Mouse (Mus musculus) brown adipose tissue, adult 24 weeks (tissue): ENCODE measurements around the gene Bphl. TPM values are rescaled to one million over a fixed set of nuclear protein-coding genes. Genes with fewer than 3 reads are reported as not detected.
A peak's percentile ranks its signal among the peaks of the same experiment; 100 is the strongest.

Source experiments
- H3K27ac ChIP-seq: fragments of 200-500 bp; replicated peaks from 2 replicates; pipeline ENCODE4 v1.5.1; 2012; ENCODE audit warnings: low read depth, mild to moderate bottlenecking, low read length
- H3K4me1 ChIP-seq: fragments of 200-500 bp; 2 replicates; pipeline ENCODE4 v1.6.1; 2012; ENCODE audit warnings: low read length, mixed read lengths; ENCODE audit not compliant: control insufficient read depth, insufficient read depth, insufficient read length
- H3K4me3 ChIP-seq: fragments of 200-500 bp; 2 replicates; pipeline ENCODE4 v1.5.1; 2012; ENCODE audit warnings: low read depth, mild to moderate bottlenecking, low read length, moderate library complexity; ENCODE audit not compliant: insufficient read depth
- polyA plus RNA-seq: library from polyadenylated mRNA; stranded (reverse); fragments of >200 nt; gene quantifications from 2 replicates; pipeline ENCODE4 v1.2.4, GENCODE M21; 2012; ENCODE audit not compliant: missing spikeins, insufficient read depth, insufficient read length

Bphl gene
- polyA plus RNA-seq, 1 experiment, result 143 TPM

DNA sequence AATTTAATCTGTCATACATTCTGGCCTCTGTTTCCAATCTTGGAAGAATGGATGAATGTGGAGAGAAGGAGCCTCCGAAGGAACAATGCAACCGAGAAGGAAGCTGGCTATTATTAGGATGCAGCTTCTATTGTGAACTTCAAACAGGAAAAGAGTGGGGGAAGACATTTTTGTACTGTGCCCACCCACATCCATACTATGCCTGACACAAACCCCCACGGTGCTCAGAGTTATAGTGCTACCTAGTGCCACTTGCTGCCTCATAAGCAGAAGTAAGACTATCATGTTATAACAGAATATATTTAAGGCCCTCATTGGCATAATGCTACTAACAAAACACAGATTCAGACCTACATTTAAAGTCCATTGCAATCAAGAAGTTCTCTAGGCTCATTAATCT lies 52.0 kb downstream of the Bphl start:
- peaks cover 5% of the 10 kb centered on the region; the same call in 1 of the 2 replicates for H3K4me1 ChIP-seq
- H3K27ac ChIP-seq, result peak overlapping the region; percentile 41; the same call in 1 of the 2 replicates
- H3K4me3 ChIP-seq, result no peak overlapping the region

DNA sequence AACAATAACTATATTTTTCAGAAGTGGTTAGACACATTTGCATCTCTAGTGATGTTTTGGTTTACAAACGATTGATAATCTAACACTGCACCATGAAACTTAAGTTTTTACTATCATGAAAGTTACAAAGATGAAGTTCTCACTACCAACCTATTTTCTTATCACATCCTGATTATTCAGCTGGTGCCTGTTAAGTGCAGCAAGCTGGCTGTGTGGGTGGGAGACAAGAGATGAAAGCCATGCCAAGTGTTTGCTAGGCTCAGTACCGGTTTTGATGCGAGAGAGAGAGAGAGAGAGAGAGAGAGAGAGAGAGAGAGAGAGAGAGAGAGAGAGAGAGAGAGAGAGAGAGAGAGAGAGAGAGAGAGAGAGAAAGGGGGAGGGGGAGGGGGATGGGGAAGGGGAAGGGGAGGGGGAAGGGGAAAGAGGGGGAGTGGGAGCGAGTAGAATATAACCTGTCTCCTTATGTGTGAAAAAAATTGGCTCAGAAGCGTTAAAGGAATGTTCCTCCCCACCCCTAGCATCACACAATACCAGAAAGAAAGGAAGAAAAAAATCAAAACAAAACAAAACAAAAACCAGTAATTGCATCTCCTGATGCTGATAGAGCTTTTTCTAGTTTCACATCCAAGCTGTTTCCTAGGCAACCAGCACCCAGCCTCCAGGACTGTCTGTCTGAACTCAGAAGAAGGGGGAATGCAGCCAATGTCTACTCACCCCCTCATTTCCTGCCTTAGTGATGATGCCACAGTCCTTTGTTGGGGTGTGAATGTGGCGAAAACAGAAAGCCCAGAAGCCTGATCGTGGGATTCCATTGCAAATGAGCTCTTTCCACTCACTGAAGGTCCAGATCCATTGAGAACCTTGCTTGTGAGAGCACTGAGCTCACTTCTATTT lies 58.4 kb downstream of the Bphl start:
- Histone ChIP-seq H3K4me3 (no peak overlapping the region), H3K27ac (peak overlapping the region; percentile 86), H3K4me1 (peaks cover 9% of the 10 kb centered on the region; the same call in 1 of the 2 replicates)

DNA sequence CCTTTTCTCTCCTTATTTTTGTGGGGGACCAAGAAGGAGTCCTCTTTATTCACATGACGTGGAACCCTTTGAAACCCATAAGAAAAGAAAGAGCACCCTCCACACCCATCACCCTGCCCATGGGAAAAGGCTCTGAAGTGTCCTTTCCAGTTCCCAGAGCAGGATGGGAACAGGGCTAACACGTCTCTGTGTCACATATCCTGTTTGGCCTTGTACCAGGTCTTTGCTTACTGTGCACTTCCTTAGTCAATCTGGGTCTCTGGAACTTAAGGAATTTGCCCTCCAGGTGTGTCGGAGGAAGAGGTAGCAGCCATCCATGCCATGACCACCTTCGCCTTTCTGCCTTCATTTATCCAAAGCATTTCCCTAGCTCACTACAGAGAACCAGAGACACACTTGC lies 59.1 kb downstream of the Bphl start:
- no peak overlapping the region for H3K4me3 ChIP-seq
- peaks cover 9% of the 10 kb centered on the region for H3K4me1 ChIP-seq
- H3K27ac ChIP-seq, result peak overlapping the region; percentile 86

- Histone ChIP-seq H3K4me3 (no peak overlapping the region), H3K4me1 (peaks cover 9% of the 10 kb centered on the region), H3K27ac (peak overlapping the region; percentile 6)
Observed at GRCm38 (mm10) chr13:34097086-34097485, 59.7 kb downstream of the Bphl start.

- Histone ChIP-seq H3K27ac (no peak overlapping the region), H3K4me3 (no peak overlapping the region), H3K4me1 (peaks cover 5% of the 10 kb centered on the region)
Observed at GRCm38 (mm10) chr13:34100733-34101132, 63.3 kb downstream of the Bphl start.

GRCm38 (mm10) chr13:34101247-34101646 lies 63.9 kb downstream of the Bphl start:
- Histone ChIP-seq H3K4me1 (peaks cover 5% of the 10 kb centered on the region), H3K4me3 (no peak overlapping the region), H3K27ac (peak overlapping the region; percentile 29; the same call in 1 of the 2 replicates)

DNA sequence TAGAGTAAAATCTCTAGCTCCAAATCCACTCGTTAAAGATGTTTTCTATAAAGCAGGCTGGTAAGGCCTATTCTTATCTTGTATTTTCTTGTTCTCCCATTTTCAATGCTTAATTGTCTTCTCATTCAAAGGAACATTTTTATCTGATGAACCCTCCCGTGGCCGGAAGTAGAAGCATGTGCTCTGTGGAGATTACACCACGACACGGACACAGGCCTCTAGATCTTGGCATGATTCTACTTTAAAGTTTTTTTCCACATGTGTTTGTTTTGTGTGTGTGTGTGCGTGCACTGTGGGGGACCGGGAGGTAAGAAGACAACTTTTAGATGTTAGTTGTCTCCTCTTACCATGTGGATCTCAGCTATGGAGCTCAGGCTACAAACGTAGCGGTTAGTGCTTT lies 64.5 kb downstream of the Bphl start:
- H3K4me3 ChIP-seq, result no peak overlapping the region
- 0 out of 2 replicates have a peak overlapping the region, but pooled peaks have one; percentile 8 for H3K27ac ChIP-seq
- H3K4me1 ChIP-seq, result peaks cover 3% of the 10 kb centered on the region

GRCm38 (mm10) chr13:34105364-34105763 lies 68.0 kb downstream of the Bphl start:
- Histone ChIP-seq H3K4me3 (no peak overlapping the region), H3K27ac (no peak overlapping the region), H3K4me1 (no peaks in the 10 kb centered on the region; the same call in 1 of the 2 replicates)

DNA sequence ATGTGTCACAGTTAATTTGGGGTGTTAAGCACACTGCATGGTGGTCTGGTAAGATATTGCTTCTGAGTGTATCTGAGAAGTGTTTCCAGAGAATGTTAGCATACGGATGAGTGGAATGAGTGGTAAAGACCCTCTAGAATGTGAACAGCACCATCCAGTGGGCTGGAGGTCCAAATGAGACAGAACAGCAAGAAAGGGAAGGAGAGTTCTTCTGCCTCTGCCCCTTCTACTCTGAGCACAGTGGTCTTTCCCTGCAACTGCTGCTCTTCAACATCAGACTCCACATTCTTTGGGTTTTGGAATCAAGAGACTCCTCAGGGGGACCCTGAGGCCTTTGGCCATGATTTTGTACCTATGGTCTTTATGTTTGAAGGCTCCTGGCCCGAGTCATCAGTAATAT lies 68.9 kb downstream of the Bphl start:
- H3K4me1 ChIP-seq, result no peaks in the 10 kb centered on the region; the same call in 1 of the 2 replicates
- no peak overlapping the region for H3K4me3 ChIP-seq
- H3K27ac ChIP-seq, result no peak overlapping the region

GRCm38 (mm10) chr13:34106999-34107398 lies 69.6 kb downstream of the Bphl start:
- no peak overlapping the region for H3K4me3 ChIP-seq
- H3K27ac ChIP-seq, result no peak overlapping the region; the same call in 1 of the 2 replicates
- no peaks in the 10 kb centered on the region for H3K4me1 ChIP-seq

DNA sequence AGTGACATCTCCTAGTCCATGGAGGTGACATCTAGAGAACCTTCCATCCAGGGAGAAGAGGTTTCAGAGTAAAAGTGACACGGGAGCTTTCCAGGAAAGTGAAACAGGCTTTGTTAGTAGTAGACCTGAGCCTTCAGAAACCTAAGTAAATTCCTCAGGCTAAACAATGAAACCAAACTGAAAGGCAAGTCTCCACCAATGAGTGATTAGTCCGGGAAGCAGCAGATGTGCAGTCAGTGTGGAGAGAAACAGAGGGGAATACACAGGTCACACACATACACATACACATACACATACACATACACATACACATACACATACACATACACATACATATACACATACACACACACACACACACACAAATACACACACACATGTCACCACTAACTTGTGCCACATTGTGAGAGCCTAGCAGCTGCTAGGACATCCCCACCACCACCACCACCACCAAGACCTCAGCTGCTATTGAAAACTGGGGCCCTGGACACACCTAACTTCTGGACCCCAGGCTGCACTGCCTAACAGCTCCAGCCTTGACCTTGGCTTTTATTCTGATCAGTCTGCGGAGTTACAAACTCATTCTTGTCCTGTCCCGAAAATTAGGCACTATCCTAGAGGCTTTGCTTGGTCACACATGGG lies 71.8 kb downstream of the Bphl start:
- H3K4me3 ChIP-seq, result no peak overlapping the region
- H3K4me1 ChIP-seq, result peaks cover 3% of the 10 kb centered on the region; the same call in 1 of the 2 replicates
- H3K27ac ChIP-seq, result 0 out of 2 replicates have a peak overlapping the region, but pooled peaks have one; percentile 25

DNA sequence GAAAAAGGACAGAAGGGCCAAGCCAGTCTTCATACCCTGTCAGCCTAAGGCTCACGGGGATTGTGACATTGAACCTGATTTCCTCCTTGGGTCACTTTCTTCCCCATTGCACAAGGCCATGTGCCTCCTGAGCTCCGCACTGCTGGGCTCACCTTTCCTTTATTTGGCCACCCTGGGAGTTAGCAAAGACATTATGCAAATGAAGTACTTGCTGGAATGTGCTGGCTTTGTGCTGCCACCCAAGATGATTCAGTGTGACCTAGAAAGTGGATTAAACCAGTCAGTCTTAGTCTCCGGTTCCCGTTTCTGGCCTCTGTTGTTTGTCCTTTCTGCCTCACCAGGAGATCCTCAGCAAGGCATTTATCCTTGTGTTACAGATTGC lies 72.3 kb downstream of the Bphl start:
- H3K4me1 ChIP-seq, result peaks cover 3% of the 10 kb centered on the region; the same call in 1 of the 2 replicates
- 0 out of 2 replicates have a peak overlapping the region, but pooled peaks have one; percentile 28 for H3K27ac ChIP-seq
- no peak overlapping the region for H3K4me3 ChIP-seq

- Histone ChIP-seq H3K4me1 (peaks cover 3% of the 10 kb centered on the region; the same call in 1 of the 2 replicates), H3K27ac (no peak overlapping the region), H3K4me3 (no peak overlapping the region)
Observed at GRCm38 (mm10) chr13:34111019-34111418, 73.6 kb downstream of the Bphl start.

DNA sequence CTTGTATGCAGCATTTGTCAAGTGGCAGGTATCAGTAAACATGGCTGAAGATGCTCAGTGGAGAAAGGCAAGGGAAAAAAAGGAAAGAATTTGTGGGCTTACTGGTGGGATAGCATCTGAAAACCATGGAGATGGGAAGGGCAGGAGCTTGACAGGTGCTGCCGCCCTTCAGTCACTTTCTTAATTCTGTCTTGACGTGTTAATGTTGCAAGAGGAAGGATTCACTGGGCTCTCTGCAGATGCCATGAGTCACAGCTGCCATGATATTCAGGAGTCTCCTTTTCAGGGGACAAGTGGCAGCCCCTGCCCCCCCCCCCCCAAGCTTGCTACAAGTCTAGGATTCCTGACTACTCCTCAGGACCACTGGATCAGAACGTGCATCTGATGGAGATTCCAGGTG lies 74.5 kb downstream of the Bphl start:
- Histone ChIP-seq H3K4me3 (no peak overlapping the region), H3K4me1 (peaks cover 3% of the 10 kb centered on the region; the same call in 1 of the 2 replicates), H3K27ac (no peak overlapping the region)

DNA sequence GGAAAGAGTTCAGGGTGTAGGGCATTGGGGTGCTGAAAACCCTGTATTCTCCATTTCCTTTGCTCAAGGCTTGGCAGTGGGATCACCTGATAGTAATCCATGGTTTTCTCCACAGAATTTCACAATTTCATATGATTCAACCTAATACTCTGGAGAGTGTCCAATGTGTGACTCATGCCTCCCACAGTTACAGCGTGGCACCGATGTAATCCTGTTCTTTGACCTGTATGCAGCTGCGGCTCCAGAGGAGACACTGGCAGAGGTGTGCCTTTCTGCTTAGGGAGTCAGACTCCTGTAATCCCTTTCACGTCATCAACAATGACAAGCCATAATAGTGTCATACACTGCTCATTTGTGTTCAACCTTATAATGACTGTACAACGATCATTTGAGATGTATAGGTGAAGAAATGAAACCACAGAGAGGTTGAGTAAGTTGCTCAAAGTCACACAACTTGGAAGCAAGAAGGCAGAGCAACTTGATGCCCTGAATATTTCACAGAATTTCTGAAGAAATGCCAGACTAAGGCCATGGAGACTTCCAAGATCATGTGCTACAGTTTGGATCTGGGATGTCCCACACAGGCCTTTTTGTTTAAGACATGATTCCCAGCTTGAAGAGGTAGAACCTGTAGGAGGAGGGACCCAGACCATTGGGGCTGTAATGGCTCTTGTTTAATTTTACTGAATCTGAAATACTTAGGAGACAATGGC lies 75.1 kb downstream of the Bphl start:
- H3K4me3 ChIP-seq, result no peak overlapping the region
- peak overlapping the region; percentile 22 for H3K27ac ChIP-seq
- peaks cover 3% of the 10 kb centered on the region; the same call in 1 of the 2 replicates for H3K4me1 ChIP-seq
